Mouse (Mus musculus) hindbrain, embryonic 15.5 days (tissue): ENCODE results near the gene Lemd1. TPM values are rescaled to one million over a fixed set of nuclear protein-coding genes. Genes with fewer than 3 reads are reported as not detected.
A peak's percentile ranks its signal among the peaks of the same experiment; 100 is the strongest.

Experiments
- ATAC-seq: fragments of 200-750 bp; cut with Nextera tagmentation; 2 replicates; pipeline ENCODE4 v1.8.0; 2017; ENCODE audit warnings: low read depth, moderate number of reproducible peaks, moderate TSS enrichment; ENCODE audit not compliant: low FRiP score
- H3K27ac ChIP-seq: fragments of 300-500 bp; sonication (generic); replicated peaks from 2 replicates; pipeline ENCODE4 v1.5.1; 2015; ENCODE audit warnings: mild to moderate bottlenecking, inconsistent platforms
- H3K27me3 ChIP-seq: fragments of 300-500 bp; sonication (generic); 2 replicates; pipeline ENCODE4 v1.6.1; 2015; ENCODE audit warnings: control low read depth, inconsistent platforms
- H3K36me3 ChIP-seq: fragments of 300-500 bp; sonication (generic); 2 replicates; pipeline ENCODE4 v1.6.1; 2015; ENCODE audit warnings: control low read depth, inconsistent platforms
- H3K4me1 ChIP-seq: fragments of 300-500 bp; sonication (generic); replicated peaks from 2 replicates; pipeline ENCODE4 v1.6.1; 2015; ENCODE audit warnings: control low read depth, inconsistent platforms
- H3K4me2 ChIP-seq: fragments of 300-500 bp; sonication (generic); 2 replicates; pipeline ENCODE4 v1.6.1; 2015; ENCODE audit warnings: moderate library complexity, mild to moderate bottlenecking, inconsistent platforms
- H3K4me3 ChIP-seq: fragments of 300-500 bp; sonication (generic); 2 replicates; pipeline ENCODE4 v1.5.1; 2015; ENCODE audit warnings: mild to moderate bottlenecking, inconsistent platforms
- H3K9ac ChIP-seq: fragments of 300-500 bp; sonication (generic); 2 replicates; pipeline ENCODE4 v1.6.1; 2015; ENCODE audit warnings: inconsistent platforms
- H3K9me3 ChIP-seq: fragments of 300-500 bp; sonication (generic); 2 replicates; pipeline ENCODE4 v1.6.1; 2016; ENCODE audit warnings: control low read depth, inconsistent platforms
- WGBS: fragments of 180-500 bp; shearing (Covaris S2); methylation state at CpG from one replicate; pipeline ENCODE4 v1.1.7; 2015; 5-methylcytosine and 5-hydroxymethylcytosine counted together
- polyA plus RNA-seq: library from polyadenylated mRNA; unstranded; fragments of >200 nt; fragmentation: Nextera tagmentation; extraction: Ambion mirVana; gene quantifications from 2 replicates; pipeline ENCODE4 v1.2.1, GENCODE M21; 2015

Gene Lemd1
- polyA plus RNA-seq, result 14.1 and 16.2 TPM in 2 replicates

GRCm38 (mm10) chr1:132191093-132191785, at the start of gene Lemd1, which contains the start of gene AC124108.1:
Gene Lemd1 (plus strand): TSS chr1:132191431.
Gene AC124108.1 (plus strand): TSS chr1:132191457.
- Histone ChIP-seq H3K4me1 (peaks cover 55% of the 10 kb centered on the region), H3K4me2 (peak within 1 kb of the TSS; percentile 74), H3K27ac (peak within 1 kb of the TSS; percentile 98), H3K9ac (peak within 1 kb of the TSS; percentile 90), H3K9me3 (no peaks in the 10 kb centered on the region), H3K27me3 (no peaks in the 10 kb centered on the region), H3K36me3 (no peaks in the 10 kb centered on the region), H3K4me3 (peak within 1 kb of the TSS; percentile 75)
- ATAC-seq, result peak; percentile 12; the same call in 1 of the 2 replicates
- WGBS, result under 1% methylated on average over 31 of the region's 34 CpGs

GRCm38 (mm10) chr1:132141753-132142152, 49.5 kb upstream of the Lemd1 start:
- no peak overlapping the region for H3K27ac ChIP-seq
- H3K27me3 ChIP-seq, result peaks cover 21% of the 10 kb centered on the region
- peaks cover 26% of the 10 kb centered on the region for H3K4me1 ChIP-seq
- WGBS, result 59% methylated on average over 13 of the region's 13 CpGs
- no peaks in the 10 kb centered on the region for H3K9me3 ChIP-seq
- H3K36me3 ChIP-seq, result no peaks in the 10 kb centered on the region
- H3K9ac ChIP-seq, result no peak overlapping the region
- H3K4me3 ChIP-seq, result no peak overlapping the region
- ATAC-seq, result no peak
- H3K4me2 ChIP-seq, result no peak overlapping the region

GRCm38 (mm10) chr1:132143079-132143478, 48.2 kb upstream of the Lemd1 start:
- Histone ChIP-seq H3K4me3 (no peak overlapping the region), H3K36me3 (no peaks in the 10 kb centered on the region), H3K27ac (no peak overlapping the region), H3K27me3 (peaks cover 16% of the 10 kb centered on the region), H3K9me3 (no peaks in the 10 kb centered on the region), H3K4me2 (no peak overlapping the region), H3K9ac (no peak overlapping the region), H3K4me1 (peaks cover 26% of the 10 kb centered on the region)
- WGBS, result 75% methylated on average over 5 of the region's 5 CpGs
- no peak for ATAC-seq

GRCm38 (mm10) chr1:132143730-132144129, 47.5 kb upstream of the Lemd1 start:
- Histone ChIP-seq H3K9me3 (no peaks in the 10 kb centered on the region), H3K27me3 (peaks cover 10% of the 10 kb centered on the region), H3K4me3 (no peak overlapping the region), H3K36me3 (no peaks in the 10 kb centered on the region), H3K4me1 (peaks cover 26% of the 10 kb centered on the region), H3K27ac (no peak overlapping the region), H3K4me2 (no peak overlapping the region), H3K9ac (no peak overlapping the region)
- peak; percentile 7; the same call in 1 of the 2 replicates for ATAC-seq
- 67% methylated on average over 4 of the region's 4 CpGs for WGBS

- Histone ChIP-seq H3K27me3 (peaks cover 5% of the 10 kb centered on the region; the same call in 1 of the 2 replicates), H3K4me1 (peaks cover 21% of the 10 kb centered on the region), H3K9ac (no peak overlapping the region), H3K27ac (no peak overlapping the region), H3K4me2 (peak overlapping the region; percentile 13; the same call in 1 of the 2 replicates), H3K36me3 (no peaks in the 10 kb centered on the region), H3K4me3 (no peak overlapping the region), H3K9me3 (no peaks in the 10 kb centered on the region)
- WGBS, result 10% methylated on average over 2 of the region's 2 CpGs
- peak; percentile 75 for ATAC-seq
These were observed 47.0 kb upstream of the Lemd1 start for GRCm38 (mm10) chr1:132144223-132144622.

GRCm38 (mm10) chr1:132144837-132145236, 46.4 kb upstream of the Lemd1 start:
- Histone ChIP-seq H3K4me2 (no peak overlapping the region), H3K27me3 (peaks cover 2% of the 10 kb centered on the region; the same call in 1 of the 2 replicates), H3K9me3 (no peaks in the 10 kb centered on the region), H3K4me3 (no peak overlapping the region), H3K9ac (no peak overlapping the region), H3K36me3 (no peaks in the 10 kb centered on the region), H3K4me1 (peaks cover 16% of the 10 kb centered on the region), H3K27ac (no peak overlapping the region)
- no peak for ATAC-seq
- 73% methylated on average over 3 of the region's 3 CpGs for WGBS

- Histone ChIP-seq H3K27me3 (no peaks in the 10 kb centered on the region), H3K4me1 (peaks cover 16% of the 10 kb centered on the region), H3K4me3 (no peak overlapping the region), H3K4me2 (no peak overlapping the region), H3K9me3 (no peaks in the 10 kb centered on the region), H3K9ac (no peak overlapping the region), H3K36me3 (no peaks in the 10 kb centered on the region), H3K27ac (no peak overlapping the region)
- ATAC-seq, result no peak
- WGBS, result 85% methylated on average over 8 of the region's 8 CpGs
These were observed 45.1 kb upstream of the Lemd1 start for GRCm38 (mm10) chr1:132145973-132146685.

- WGBS, result 79% methylated on average over 2 of the region's 2 CpGs
- no peak overlapping the region for H3K4me2 ChIP-seq
- no peaks in the 10 kb centered on the region for H3K36me3 ChIP-seq
- H3K4me3 ChIP-seq, result no peak overlapping the region
- ATAC-seq, result no peak
- no peaks in the 10 kb centered on the region for H3K27me3 ChIP-seq
- no peak overlapping the region for H3K27ac ChIP-seq
- no peak overlapping the region for H3K9ac ChIP-seq
- H3K9me3 ChIP-seq, result no peaks in the 10 kb centered on the region
- H3K4me1 ChIP-seq, result peaks cover 11% of the 10 kb centered on the region
These were observed 41.8 kb upstream of the Lemd1 start for GRCm38 (mm10) chr1:132149410-132149809.

- H3K27me3 ChIP-seq, result no peaks in the 10 kb centered on the region
- no peaks in the 10 kb centered on the region for H3K36me3 ChIP-seq
- no peak for ATAC-seq
- H3K4me2 ChIP-seq, result no peak overlapping the region
- H3K9me3 ChIP-seq, result no peaks in the 10 kb centered on the region
- 55% methylated on average over 1 of the region's 1 CpGs for WGBS
- H3K4me3 ChIP-seq, result no peak overlapping the region
- no peak overlapping the region for H3K27ac ChIP-seq
- H3K9ac ChIP-seq, result no peak overlapping the region
- peaks cover 6% of the 10 kb centered on the region; the same call in 1 of the 2 replicates for H3K4me1 ChIP-seq
These were observed 41.1 kb upstream of the Lemd1 start for GRCm38 (mm10) chr1:132150171-132150570.

- no peaks in the 10 kb centered on the region for H3K36me3 ChIP-seq
- no peak for ATAC-seq
These were observed 40.2 kb upstream of the Lemd1 start for GRCm38 (mm10) chr1:132150817-132151601.

GRCm38 (mm10) chr1:132151908-132152307, 39.3 kb upstream of the Lemd1 start:
- Histone ChIP-seq H3K27me3 (no peaks in the 10 kb centered on the region), H3K4me3 (no peak overlapping the region), H3K36me3 (no peaks in the 10 kb centered on the region), H3K4me1 (peaks cover 6% of the 10 kb centered on the region; the same call in 1 of the 2 replicates), H3K4me2 (no peak overlapping the region), H3K27ac (no peak overlapping the region), H3K9ac (no peak overlapping the region), H3K9me3 (no peaks in the 10 kb centered on the region)
- WGBS, result 58% methylated on average over 2 of the region's 2 CpGs
- no peak for ATAC-seq

More at GRCm38 (mm10) chr1:132150817-132151601, 40.2 kb upstream of the Lemd1 start:
- Histone ChIP-seq H3K27ac (no peak overlapping the region), H3K9ac (no peak overlapping the region), H3K27me3 (no peaks in the 10 kb centered on the region), H3K9me3 (no peaks in the 10 kb centered on the region), H3K4me1 (peaks cover 6% of the 10 kb centered on the region; the same call in 1 of the 2 replicates), H3K4me2 (no peak overlapping the region), H3K4me3 (no peak overlapping the region)
- 75% methylated on average over 15 of the region's 15 CpGs for WGBS
